Mouse (Mus musculus): Measurements from ENCODE around the gene Serpina1f. TPM values are rescaled to one million over a fixed set of nuclear protein-coding genes. Genes with fewer than 3 reads are reported as not detected.
"Not testable (repeated sequence)": the region's sequence is repeated elsewhere in the genome, so short reads cannot be mapped to it uniquely, and the experiment has no call there.

Serpina1f gene
- polyA plus RNA-seq (2012; rRNA removed) = not detected in 2 replicates

DNA sequence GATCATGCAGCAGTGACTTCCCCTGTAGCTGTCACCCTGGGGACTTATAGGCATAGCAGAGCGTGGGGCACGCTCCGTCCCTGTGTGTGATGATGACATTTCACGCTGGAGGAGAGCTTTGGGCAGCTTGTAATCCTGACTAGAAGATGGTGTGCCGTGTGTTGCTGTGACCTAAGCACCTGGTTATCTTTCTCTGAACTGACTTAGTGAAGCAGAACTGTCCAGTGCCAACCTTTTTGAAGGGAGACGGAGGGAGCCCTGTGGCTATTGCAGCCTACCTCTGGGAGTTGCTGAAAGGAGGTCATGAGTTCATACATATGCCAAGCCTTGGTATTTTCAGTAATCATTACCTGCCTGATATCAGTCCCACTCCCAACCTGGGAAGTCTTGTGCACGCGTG is at the start of gene Serpina1f:
Serpina1f (minus strand) TSS at position 101 of the 400 bp plus-strand sequence.
- no peak for DNase-seq (ENCODE audit: low read depth)
- TF ChIP-seq CTCF (IDR thresholded peaks at IDR 0.05; ENCODE audit: borderline replicate concordance, extremely low read depth, insufficient read depth, insufficient read length) = no peak
- no peak for TF ChIP-seq POLR2A (IDR thresholded peaks at IDR 0.05; ENCODE audit: borderline replicate concordance, extremely low read depth, insufficient read depth, insufficient read length, poor library complexity, severe bottlenecking)

DNA sequence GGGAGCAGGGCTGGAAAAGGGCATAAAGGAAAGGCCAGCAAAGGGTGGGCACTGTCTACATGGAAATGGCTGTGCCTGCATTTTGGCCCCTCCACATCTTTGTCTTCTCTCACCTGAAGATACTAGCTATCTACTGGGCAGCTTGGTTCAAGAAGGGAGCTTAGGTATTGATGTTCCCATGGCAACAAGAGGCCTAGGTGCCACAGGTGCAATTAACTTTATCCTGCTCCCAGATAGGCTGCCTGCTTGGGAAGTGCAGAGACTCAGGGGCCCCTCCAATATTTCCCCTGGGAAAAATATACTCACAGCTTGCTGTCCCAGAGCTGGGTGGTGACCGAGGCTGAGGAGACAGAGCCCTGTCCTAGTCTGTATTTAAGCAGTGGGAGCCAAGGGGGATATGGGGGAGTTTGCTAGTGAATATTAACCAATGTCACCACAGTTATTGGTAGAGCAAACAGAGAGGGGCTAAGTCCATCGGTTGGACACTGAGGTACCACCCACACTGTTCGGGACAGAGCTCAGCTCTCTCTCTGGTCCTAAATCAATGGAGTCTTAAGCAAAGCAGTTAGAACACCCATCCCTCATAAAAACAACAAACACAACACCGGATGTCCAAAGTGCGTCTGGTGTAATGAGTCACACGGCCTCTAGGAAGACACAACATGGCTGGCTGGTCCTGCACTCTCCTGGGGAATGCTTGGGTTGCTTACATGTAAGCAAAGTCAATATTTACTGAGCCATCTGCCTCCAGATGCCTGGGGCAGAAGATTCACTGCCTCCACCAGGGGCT is 42.7 kb upstream of the Serpina1f start:
- not testable (repeated sequence) for DNase-seq (ENCODE audit: low read depth)

DNA sequence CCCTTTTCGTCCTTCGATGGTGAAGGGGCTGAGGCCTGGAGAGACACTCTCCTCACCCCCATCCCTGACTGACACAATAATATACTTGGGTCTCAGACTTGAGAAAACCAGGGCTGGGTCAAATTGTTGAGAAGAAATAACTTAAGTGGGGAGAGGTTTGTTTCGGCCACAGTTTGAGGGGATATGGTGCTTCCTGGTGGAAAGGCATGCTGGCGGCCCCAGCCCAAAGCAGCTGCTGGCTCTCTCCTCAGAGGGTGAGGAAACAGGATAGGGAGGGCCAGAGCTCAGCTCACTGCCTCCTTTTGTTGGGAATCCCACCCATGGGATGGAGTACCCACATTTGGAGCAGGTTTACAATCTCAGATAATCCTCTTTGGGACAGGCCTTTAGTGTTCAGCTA is 40.2 kb upstream of the Serpina1f start:
- not testable (repeated sequence) for DNase-seq (ENCODE audit: low read depth)

DNA sequence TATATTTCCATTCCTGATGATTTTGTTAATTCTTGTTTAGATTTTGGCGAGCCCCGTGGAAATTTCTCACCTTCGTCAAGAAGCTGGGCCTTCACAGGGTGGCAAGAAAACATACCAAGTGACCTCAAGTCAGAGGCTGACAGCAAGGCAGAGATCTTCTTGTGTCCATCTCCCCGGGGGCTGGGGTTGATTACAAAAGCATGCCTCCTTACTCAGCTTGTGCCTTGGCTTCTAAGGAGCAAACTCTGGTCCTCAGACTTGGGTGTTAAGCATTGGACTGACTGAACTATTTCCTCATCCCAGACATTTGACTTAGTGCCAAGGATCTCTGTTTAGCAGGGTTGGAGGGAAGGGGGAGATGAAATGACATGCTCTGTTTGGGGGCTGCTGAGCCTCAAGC is 39.8 kb upstream of the Serpina1f start:
- DNase-seq (ENCODE audit: low read depth) = not testable (repeated sequence)

DNA sequence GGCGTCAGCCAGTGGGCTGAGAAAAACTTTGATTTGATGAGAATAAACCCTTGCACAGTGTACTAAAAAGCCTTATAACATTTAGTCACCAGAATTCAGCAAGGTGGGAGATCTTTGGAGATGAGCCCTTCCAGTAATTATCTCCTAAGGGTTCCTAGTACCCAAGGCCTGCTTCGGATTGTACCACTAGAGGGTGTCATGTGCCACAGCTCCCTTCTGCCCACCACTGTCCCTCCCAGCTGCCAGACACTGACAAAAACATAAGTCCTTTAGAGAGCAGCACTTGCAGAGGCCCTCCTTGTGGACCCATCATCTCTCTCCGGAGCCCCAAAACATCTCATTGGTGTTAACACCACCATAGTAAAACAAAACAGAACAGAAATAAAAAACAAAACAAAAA is 16.2 kb upstream of the Serpina1f start:
- DNase-seq (ENCODE audit: low read depth) = no peak
- TF ChIP-seq POLR2A (IDR thresholded peaks at IDR 0.05; ENCODE audit: borderline replicate concordance, extremely low read depth, insufficient read depth, insufficient read length, poor library complexity, severe bottlenecking) (no peak), CTCF (IDR thresholded peaks at IDR 0.05; ENCODE audit: borderline replicate concordance, extremely low read depth, insufficient read depth, insufficient read length) (no peak)

DNA sequence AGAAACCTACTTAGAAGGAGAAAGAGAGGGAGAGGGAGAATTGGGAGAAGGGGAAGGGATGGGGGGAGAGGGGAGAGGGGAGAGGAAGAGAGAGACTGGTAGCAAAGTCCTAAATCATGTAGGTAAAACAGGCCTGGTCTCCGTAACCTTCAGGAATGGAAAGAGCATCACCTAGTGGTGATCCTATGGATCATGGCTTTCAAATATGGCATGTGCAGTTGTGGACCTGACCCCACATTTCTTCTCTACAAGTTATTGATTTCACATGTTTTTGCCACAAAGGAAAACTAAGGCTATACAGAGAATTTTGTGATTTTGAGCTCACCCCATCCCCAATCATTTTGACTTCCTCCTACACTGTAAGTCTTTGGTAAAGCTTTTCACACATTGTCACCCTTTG is 15.1 kb upstream of the Serpina1f start:
- DNase-seq (ENCODE audit: low read depth) = no peak
- TF ChIP-seq CTCF (IDR thresholded peaks at IDR 0.05; ENCODE audit: borderline replicate concordance, extremely low read depth, insufficient read depth, insufficient read length) (peak; percentile 16; the same call in 1 of the 2 replicates), POLR2A (IDR thresholded peaks at IDR 0.05; ENCODE audit: borderline replicate concordance, extremely low read depth, insufficient read depth, insufficient read length, poor library complexity, severe bottlenecking) (no peak)

DNA sequence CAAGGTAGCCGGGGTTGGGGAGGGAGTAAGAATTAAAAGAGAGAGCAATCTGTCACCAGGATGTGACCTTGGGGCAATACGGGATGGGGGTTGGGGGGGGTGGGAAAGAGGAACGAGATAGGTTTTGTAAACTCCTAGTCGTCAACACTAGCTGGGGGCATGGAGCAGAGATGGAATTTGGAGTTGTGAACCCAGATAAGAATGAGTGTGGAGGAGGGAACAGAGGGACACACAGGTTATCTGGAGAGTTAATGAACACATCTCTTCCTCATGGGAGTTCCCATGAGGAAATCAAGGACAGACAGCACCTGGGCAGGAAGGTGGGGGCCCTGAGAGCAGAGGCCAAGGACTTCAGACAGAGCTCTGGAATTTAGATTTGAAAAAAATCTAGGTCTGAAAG is 10.8 kb upstream of the Serpina1f start:
- TF ChIP-seq CTCF (IDR thresholded peaks at IDR 0.05; ENCODE audit: borderline replicate concordance, extremely low read depth, insufficient read depth, insufficient read length) = no peak

DNA sequence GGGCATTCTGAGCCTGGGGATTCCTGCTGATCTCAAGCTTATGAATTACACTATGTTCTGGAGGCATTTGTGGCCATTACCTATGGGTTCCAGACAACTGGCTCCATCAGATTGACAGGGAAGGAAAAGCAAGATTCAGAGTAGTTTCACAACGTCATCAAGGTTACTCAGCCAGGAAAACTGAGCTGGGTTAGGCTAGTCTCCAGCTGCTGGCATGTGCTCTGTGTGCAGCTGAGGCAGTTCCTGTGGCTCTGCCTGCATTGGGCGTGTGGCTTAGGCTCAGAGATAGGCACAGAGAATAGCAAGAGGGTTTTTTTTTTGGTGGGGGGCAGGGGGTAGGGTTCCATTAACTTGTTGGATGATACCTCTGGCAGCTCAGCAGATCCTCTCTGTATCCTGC is 10.2 kb upstream of the Serpina1f start:
- DNase-seq (ENCODE audit: low read depth) = no peak

More for the DNA sequence above, 10.8 kb upstream of the Serpina1f start:
- DNase-seq (ENCODE audit: low read depth) = no peak

DNA sequence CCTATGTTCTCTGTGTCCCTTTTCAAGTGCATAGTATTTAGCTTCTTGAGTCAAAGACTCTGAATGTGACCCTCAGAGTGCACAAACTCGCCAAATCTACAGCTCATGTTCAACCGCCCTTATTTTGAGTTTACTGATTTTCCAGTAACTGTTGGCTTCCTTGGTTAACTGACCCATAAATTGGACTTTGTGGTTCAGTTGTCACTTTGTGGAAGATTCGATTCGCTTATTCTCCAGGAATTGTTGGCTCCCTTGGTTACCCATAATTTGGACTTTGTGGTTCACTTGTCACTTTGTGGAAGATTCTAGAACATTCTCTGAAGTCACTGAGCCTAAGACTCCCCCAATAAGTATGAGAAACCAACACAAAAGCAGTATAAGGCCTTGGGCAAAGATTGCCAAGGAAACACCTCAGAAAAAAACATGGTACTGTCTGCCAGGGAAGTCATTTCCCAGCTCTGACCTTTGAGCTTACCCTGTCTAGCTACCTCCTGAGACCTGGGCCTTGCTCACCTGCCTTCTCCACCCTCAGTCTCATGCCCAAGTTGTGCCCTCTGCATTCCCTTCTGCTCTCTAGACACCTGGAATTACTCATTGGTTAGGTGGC is 4.9 kb upstream of the Serpina1f start:
- no peak for DNase-seq (ENCODE audit: low read depth)
- TF ChIP-seq CTCF (IDR thresholded peaks at IDR 0.05; ENCODE audit: borderline replicate concordance, extremely low read depth, insufficient read depth, insufficient read length) = no peak
- TF ChIP-seq POLR2A (IDR thresholded peaks at IDR 0.05; ENCODE audit: borderline replicate concordance, extremely low read depth, insufficient read depth, insufficient read length, poor library complexity, severe bottlenecking) = no peak

More for the DNA sequence above, 10.2 kb upstream of the Serpina1f start:
- TF ChIP-seq POLR2A (IDR thresholded peaks at IDR 0.05; ENCODE audit: borderline replicate concordance, extremely low read depth, insufficient read depth, insufficient read length, poor library complexity, severe bottlenecking) (no peak), CTCF (IDR thresholded peaks at IDR 0.05; ENCODE audit: borderline replicate concordance, extremely low read depth, insufficient read depth, insufficient read length) (no peak)

DNA sequence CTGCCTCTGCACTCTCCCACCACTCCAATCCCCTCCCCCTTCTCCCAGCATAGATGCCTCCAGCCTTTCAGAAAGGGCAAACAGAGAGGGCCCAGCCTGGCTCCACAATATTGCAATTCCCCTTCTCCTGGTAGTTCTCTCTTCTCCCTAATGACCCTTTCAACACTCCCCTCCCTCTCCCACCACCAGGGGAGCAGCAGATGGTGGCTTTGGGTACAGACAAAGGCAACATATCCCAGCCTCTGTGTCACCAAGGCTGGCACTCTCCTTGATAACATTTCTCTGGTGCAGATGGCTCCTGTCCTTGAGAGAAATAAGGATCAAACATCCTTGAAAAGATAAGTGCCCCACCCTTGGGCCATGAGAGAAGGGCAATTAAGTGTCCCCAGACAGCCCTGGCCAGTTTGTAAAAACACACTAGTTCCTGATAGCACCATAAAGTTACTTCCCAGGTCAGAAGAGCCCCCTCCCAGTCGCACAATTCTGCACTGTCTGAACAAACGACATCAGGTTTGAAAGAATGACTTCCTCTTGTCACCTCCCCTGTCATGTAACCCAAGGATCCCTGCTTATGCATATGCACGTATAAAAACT is 7.0 kb downstream of the Serpina1f start:
- DNase-seq (ENCODE audit: low read depth) = peak; percentile 15
- TF ChIP-seq CTCF (IDR thresholded peaks at IDR 0.05; ENCODE audit: borderline replicate concordance, extremely low read depth, insufficient read depth, insufficient read length) = no peak
- no peak for TF ChIP-seq POLR2A (IDR thresholded peaks at IDR 0.05; ENCODE audit: borderline replicate concordance, extremely low read depth, insufficient read depth, insufficient read length, poor library complexity, severe bottlenecking)

DNA sequence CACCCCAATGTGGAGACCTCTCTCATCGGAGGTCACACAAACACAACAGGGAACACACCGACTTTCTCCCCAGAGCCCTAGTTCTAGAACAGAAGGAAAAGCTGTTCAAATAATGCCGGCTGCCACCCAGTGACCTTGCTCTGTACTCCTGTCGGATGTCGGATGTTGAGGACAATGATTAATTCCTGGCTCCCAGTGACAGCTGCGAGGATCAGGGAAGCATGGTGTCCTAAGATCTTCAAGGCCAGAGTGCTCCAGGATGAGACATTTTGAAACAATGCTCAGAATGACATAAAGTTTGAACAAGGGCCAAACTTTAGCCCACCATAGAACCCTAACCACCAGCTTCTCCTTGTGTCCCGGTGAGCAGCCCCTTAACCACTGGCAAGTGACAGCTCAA is 8.3 kb downstream of the Serpina1f start:
- DNase-seq (ENCODE audit: low read depth) = no peak
- TF ChIP-seq CTCF (IDR thresholded peaks at IDR 0.05; ENCODE audit: borderline replicate concordance, extremely low read depth, insufficient read depth, insufficient read length) (no peak), POLR2A (IDR thresholded peaks at IDR 0.05; ENCODE audit: borderline replicate concordance, extremely low read depth, insufficient read depth, insufficient read length, poor library complexity, severe bottlenecking) (no peak)

DNA sequence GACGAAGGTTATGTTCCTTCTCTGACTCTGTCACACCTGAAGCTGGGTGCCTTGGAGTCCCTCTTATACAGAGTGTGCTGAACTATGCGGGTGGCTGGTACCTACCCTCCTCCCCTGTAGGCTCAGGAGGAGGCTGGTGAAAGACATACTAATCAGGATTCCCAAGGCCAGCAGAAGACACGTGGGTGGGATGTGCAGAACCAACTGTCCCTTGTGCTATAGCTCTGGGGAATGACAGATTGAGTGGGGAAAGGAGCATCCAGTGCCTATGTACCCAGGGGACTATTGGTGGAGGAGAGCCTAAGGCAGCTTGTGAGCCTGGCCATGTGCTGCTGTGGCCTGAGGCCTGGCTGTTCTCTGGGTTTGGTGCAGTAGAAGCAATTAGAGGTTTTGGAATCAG is 9.3 kb downstream of the Serpina1f start:
- TF ChIP-seq POLR2A (IDR thresholded peaks at IDR 0.05; ENCODE audit: borderline replicate concordance, extremely low read depth, insufficient read depth, insufficient read length, poor library complexity, severe bottlenecking) (no peak), CTCF (IDR thresholded peaks at IDR 0.05; ENCODE audit: borderline replicate concordance, extremely low read depth, insufficient read depth, insufficient read length) (no peak)
- no peak for DNase-seq (ENCODE audit: low read depth)

All from brain, embryonic 14.5 days (tissue).